Mouse (Mus musculus) left cerebral cortex, postnatal 25 days (tissue): ENCODE measurements around the gene Krtap10-4. TPM values are rescaled to one million over a fixed set of nuclear protein-coding genes. Genes with fewer than 3 reads are reported as not detected.
"Not testable (repeated sequence)": the region's sequence is repeated elsewhere in the genome, so short reads cannot be mapped to it uniquely, and the experiment has no call there.

Source experiments
- DNase-seq, 2 experiments: peaks; one replicate each; pipeline ENCODE4 v3.0.0; 2022; ENCODE audit warnings: low spot score in 2 of 2, mixed read lengths in 1 of 2
- intact Hi-C: fragments of 180-260 bp; cut with DNase I; formaldehyde crosslinking; loops from one replicate; pipeline ENCODE4 v1.15.1; 2025
- total RNA-seq, 2 experiments: library from RNA; stranded (reverse); gene quantifications; 2 replicates each; pipeline ENCODE4 v1.2.3; 2021

The Krtap10-4 gene
- total RNA-seq = not detected

- DNase-seq = no peak
- intact Hi-C loops = no loop called here
Measured at GRCm38 (mm10) chr10:77826951-77827350, at the start of gene Krtap10-4. TSS of gene Krtap10-4 (minus strand) at chr10:77827095.

- intact Hi-C loops = no loop called here
- DNase-seq = no peak
Measured at GRCm38 (mm10) chr10:77869651-77870050, 42.8 kb upstream of the Krtap10-4 start.

- intact Hi-C loops = no loop called here
- DNase-seq = no peak
Measured at GRCm38 (mm10) chr10:77867546-77867945, 40.7 kb upstream of the Krtap10-4 start.

GRCm38 (mm10) chr10:77864762-77865143 is 37.9 kb upstream of the Krtap10-4 start:
- DNase-seq = no peak
- intact Hi-C loops = no loop called here

GRCm38 (mm10) chr10:77864067-77864761 is 37.3 kb upstream of the Krtap10-4 start:
- intact Hi-C loops = no loop called here
- DNase-seq = no peak

GRCm38 (mm10) chr10:77861675-77862074 is 34.8 kb upstream of the Krtap10-4 start, which contains the start of gene Gm3285:
TSS of gene Gm3285 (plus strand) at chr10:77861975.
- DNase-seq = no peak
- intact Hi-C loops = no loop called here

GRCm38 (mm10) chr10:77852559-77852958 is 25.7 kb upstream of the Krtap10-4 start, which contains the start of gene Gm10318:
TSS of gene Gm10318 (plus strand) at chr10:77852859.
- intact Hi-C loops = no loop called here
- DNase-seq = no peak

GRCm38 (mm10) chr10:77847538-77847937 is 20.6 kb upstream of the Krtap10-4 start:
- intact Hi-C loops = no loop called here
- DNase-seq = no peak

- intact Hi-C loops = no loop called here
- no peak for DNase-seq
Measured at GRCm38 (mm10) chr10:77846961-77847360, 20.1 kb upstream of the Krtap10-4 start.

GRCm38 (mm10) chr10:77846503-77846902 is 19.6 kb upstream of the Krtap10-4 start, which contains the start of gene Gm36176:
TSS of gene Gm36176 (plus strand) at chr10:77846803.
- DNase-seq = no peak
- intact Hi-C loops = no loop called here

GRCm38 (mm10) chr10:77839006-77839405 is 12.1 kb upstream of the Krtap10-4 start:
- DNase-seq = no peak
- intact Hi-C loops = no loop called here

GRCm38 (mm10) chr10:77835647-77836046 is 8.8 kb upstream of the Krtap10-4 start, which contains the start of gene Krtap10-10:
TSS of gene Krtap10-10 (plus strand) at chr10:77835947.
- intact Hi-C loops = no loop called here
- DNase-seq = peak in 1 of 2 experiments; percentile 37

- intact Hi-C loops = no loop called here
Measured at GRCm38 (mm10) chr10:77819203-77819602, 7.7 kb downstream of the Krtap10-4 start.

GRCm38 (mm10) chr10:77818523-77818922 is 8.4 kb downstream of the Krtap10-4 start:
- intact Hi-C loops = no loop called here
- DNase-seq = no peak

More at GRCm38 (mm10) chr10:77819203-77819602, 7.7 kb downstream of the Krtap10-4 start:
- DNase-seq = no peak

GRCm38 (mm10) chr10:77815514-77815913 is 11.4 kb downstream of the Krtap10-4 start:
- intact Hi-C loops = no loop called here
- no peak for DNase-seq

GRCm38 (mm10) chr10:77814382-77814781 is 12.5 kb downstream of the Krtap10-4 start, which contains the start of gene Gm2696:
TSS of gene Gm2696 (plus strand) at chr10:77814682.
- intact Hi-C loops = no loop called here
- DNase-seq = no peak

GRCm38 (mm10) chr10:77811743-77812142 is 15.2 kb downstream of the Krtap10-4 start, which contains the start of gene Gm9507:
TSS of gene Gm9507 (minus strand) at chr10:77811843.
- intact Hi-C loops = no loop called here
- DNase-seq = no peak

- intact Hi-C loops = no loop called here
- no peak for DNase-seq
Measured at GRCm38 (mm10) chr10:77804095-77804494, 22.8 kb downstream of the Krtap10-4 start.

GRCm38 (mm10) chr10:77798921-77799508 is 27.9 kb downstream of the Krtap10-4 start, which contains the start of gene Gm19668:
TSS of gene Gm19668 (minus strand) at chr10:77799133.
- DNase-seq = no peak
- intact Hi-C loops = no loop called here

GRCm38 (mm10) chr10:77798164-77798920 is 28.6 kb downstream of the Krtap10-4 start:
- DNase-seq, intact Hi-C loops: not testable (repeated sequence)
